Mouse (Mus musculus) Muller cell, postnatal 12 days (primary cell): Measurements from ENCODE around the gene Adcy3.
"Not testable (repeated sequence)": the region's sequence is repeated elsewhere in the genome, so short reads cannot be mapped to it uniquely, and the experiment has no call there.

ENCODE experiments used
- DNase-seq: peaks from one replicate; pipeline ENCODE4 v3.0.0-alpha.2; 2015; ENCODE audit errors: inconsistent ontology term

The Adcy3 gene

DNA sequence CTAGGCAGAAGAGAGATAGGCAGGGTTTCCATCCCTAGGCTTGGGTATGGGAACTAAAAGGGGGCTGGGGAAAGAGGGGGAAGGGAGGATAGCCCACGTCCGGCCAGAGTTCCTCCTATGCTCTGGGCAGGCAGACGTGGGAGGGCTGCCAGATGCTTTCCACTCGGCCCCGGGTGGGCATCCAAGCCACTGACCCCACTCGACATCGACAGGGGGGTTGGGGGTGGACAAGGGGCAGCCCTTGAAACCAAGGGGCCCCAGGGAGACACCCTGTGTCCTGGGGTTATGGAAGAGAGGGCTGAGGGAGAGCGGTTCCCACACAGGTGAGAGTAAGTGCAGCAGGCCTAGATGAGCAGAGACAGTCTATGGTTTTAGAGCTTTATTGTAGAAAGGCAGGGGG, 107.4 kb downstream of the Adcy3 start:
- not testable (repeated sequence) for DNase-seq

GRCm38 (mm10) chr12:4243805-4244204, 110.9 kb downstream of the Adcy3 start:
- no peak for DNase-seq

GRCm38 (mm10) chr12:4245742-4246141, 112.8 kb downstream of the Adcy3 start:
- DNase-seq: no peak

DNA sequence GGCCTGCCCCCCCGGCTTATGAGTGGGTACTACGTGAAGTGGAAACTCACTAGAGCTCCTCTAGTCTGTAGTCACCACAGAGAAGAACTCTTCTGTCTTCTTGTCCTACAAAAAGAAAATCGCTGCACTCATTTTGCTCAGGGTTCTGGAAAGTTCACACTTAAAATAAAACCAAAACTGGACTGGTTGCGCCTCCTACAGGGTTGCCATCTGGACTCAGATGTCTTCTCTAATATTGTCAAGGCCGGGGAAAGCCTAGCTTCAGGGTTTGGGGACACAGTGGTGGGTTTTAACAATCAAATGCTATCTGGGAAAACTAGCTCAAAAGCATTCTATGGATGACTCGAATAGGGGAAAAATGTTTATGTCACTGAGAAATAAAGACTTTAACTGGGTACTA, 116.9 kb downstream of the Adcy3 start:
- DNase-seq: no peak

DNA sequence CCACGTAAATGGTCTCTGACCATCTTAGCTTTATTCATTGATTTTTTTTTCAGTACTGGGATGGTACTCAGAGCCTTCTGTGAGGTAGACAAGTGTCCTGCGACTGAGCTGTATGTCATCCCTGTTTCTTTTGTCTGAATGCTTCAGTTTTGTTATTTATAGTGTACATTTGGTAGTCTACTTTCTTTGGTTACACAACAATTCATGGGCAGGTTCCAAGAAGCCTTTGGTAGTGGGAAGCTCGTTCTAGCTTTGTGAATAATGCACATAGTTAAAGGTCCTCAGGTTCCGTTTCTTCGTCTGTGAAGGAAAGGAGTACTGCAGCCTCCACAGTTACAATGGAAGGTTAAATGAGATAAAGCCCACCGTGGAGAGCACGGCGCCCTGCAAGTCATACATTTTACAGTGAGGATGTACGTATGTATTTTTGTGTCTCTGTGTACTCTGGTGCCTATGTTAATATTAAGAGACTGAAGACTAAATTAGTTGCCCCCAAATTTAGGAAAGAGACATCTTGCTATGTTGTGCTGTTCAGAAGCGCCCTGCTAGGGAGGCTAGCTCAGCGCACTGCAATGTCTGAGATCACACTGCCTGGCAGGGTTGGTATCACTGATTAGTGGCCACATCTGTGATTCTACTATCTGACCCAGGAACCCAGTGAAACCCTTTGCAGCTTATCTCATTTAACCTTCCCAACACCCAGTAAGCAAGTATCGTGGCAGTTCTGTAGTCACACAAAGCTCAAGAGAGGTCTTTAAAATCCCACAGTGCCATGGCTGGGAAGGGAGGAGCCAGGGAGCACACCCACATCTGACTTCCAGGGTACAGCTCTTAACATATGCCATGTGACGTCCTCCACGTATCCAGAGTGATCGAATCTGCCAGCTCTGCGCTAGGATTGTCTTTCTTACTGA, 120.1 kb downstream of the Adcy3 start:
- DNase-seq: no peak
